Mouse (Mus musculus): ENCODE measurements around the gene Plcb1.

Plcb1 gene

DNA sequence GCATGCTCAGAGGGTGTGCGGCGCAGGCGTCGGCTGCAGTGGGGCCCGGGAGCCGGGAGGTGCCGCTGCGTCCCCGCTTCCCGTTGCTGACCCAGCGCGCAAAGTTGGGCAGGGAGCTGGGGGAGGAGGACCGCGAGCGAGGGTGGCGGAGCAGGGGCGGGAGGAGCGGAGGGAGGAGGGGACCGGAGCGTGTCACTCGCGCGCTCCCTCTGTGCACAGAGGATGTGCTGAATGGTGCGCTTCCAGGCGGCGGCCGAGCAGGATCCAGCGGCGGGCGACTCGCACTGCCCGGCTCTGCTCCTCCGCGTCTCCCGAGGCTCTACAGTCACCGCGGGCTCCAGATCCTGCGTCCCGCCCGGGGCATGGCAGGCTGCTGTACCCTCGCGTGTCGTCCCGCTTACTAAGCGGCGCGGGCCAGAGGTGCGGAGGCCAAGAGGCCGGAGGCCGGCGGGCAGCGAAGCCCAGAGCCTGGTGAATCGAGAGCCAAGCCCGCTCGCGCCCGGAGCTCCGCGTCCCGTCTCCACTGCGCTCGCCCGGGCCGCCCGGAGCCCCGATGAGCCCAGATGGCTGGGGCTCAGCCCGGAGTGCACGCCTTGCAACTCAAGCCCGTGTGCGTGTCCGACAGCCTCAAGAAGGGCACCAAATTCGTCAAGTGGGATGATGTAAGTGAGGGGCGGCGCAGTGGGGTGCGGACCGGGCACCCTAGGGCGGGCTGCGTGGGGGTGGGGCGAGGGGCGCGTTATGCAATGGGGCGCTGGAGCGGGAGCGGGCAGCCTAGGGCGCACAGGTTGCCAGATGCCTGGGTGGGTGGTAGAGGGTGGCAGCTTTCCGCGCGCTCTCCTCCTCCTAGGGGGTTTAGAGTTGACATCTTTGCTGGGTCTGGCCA lies at the start of gene Plcb1:
TSS of gene Plcb1 (plus strand) at position 98 of the 886 bp plus-strand sequence.
- peak; percentile 91 to 94 for DNase-seq

GRCm38 (mm10) chr2:134755537-134755936 lies 30.3 kb upstream of the Plcb1 start:
- no peak for DNase-seq

DNA sequence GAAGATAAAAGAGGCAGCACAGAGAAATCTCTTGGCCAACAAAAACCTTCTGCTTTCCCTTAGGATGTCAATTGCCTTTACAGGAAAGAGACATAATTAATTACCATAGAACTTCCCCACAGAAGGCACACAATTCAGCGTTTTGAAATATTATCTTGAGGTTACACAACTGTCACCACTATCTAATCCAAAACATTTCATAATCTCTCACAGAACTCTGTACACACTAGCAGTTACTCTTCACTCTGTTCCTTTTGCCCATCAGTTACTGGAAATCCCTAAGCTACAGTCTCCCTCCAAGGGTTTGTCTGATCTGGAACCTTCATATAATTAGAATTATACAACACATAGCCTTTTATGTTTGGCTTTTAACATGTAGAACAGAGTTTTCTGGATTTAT lies 29.8 kb upstream of the Plcb1 start:
- no peak for DNase-seq

- no peak for DNase-seq
These were observed 24.8 kb upstream of the Plcb1 start for GRCm38 (mm10) chr2:134761029-134761428.

GRCm38 (mm10) chr2:134763406-134763990 lies 22.4 kb upstream of the Plcb1 start:
- DNase-seq = no peak

GRCm38 (mm10) chr2:134764506-134764905 lies 21.4 kb upstream of the Plcb1 start:
- DNase-seq = no peak

- DNase-seq = peak in 1 of 2 experiments; percentile 28
These were observed 6.0 kb upstream of the Plcb1 start for GRCm38 (mm10) chr2:134779826-134780225.

- DNase-seq = no peak
These were observed 5.6 kb upstream of the Plcb1 start for GRCm38 (mm10) chr2:134780316-134780715.

- DNase-seq = no peak
These were observed 986 bp downstream of the Plcb1 start for GRCm38 (mm10) chr2:134786856-134787250.

- peak in 1 of 2 experiments; percentile 33 for DNase-seq
These were observed 1.6 kb downstream of the Plcb1 start for GRCm38 (mm10) chr2:134787336-134788095.

- no peak for DNase-seq
These were observed 7.1 kb downstream of the Plcb1 start for GRCm38 (mm10) chr2:134792926-134793325.

- DNase-seq = no peak
These were observed 14.4 kb downstream of the Plcb1 start for GRCm38 (mm10) chr2:134800226-134800625.

- DNase-seq = peak; percentile 26 to 56
These were observed 30.5 kb downstream of the Plcb1 start for GRCm38 (mm10) chr2:134816383-134816782.

GRCm38 (mm10) chr2:134817058-134817840 lies 31.4 kb downstream of the Plcb1 start:
- DNase-seq = no peak

DNA sequence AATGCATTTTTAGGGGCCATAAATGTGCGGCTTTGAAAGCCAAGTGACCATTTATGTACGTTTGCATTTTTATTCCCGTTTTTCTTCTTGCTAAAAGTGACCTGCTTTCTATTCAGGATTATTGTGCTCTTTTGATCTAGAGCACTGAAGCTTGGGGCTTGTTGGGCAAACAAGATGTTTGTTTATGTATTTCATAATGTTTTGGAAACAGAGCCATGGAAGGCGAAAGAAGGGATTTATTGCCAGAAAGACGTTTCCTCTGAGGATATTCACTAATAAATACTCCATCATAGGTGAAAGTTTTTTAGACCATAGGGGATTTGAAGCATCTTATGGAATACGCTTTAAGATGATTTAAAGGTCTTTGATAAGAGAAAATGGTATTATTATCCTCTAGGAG lies 35.3 kb downstream of the Plcb1 start:
- DNase-seq = no peak

DNA sequence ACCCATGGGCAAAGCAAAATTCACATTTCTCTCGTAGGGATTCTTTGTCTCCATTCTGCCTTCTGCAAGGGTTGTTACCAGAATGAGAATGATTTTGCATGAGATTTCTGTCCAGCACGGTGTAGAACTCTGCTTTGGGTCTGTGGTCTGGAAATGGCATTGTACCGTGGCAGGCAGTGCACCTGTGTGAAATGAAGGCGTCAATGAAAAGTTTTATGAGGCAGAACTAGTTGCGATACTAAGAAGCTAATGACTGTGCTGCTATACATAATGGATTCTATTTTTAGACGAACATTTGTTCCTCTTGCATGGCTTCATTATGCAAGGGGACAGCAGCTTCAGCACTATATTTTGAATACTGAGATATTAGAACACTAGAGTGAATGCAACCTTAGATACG lies 39.8 kb downstream of the Plcb1 start:
- no peak for DNase-seq

DNA sequence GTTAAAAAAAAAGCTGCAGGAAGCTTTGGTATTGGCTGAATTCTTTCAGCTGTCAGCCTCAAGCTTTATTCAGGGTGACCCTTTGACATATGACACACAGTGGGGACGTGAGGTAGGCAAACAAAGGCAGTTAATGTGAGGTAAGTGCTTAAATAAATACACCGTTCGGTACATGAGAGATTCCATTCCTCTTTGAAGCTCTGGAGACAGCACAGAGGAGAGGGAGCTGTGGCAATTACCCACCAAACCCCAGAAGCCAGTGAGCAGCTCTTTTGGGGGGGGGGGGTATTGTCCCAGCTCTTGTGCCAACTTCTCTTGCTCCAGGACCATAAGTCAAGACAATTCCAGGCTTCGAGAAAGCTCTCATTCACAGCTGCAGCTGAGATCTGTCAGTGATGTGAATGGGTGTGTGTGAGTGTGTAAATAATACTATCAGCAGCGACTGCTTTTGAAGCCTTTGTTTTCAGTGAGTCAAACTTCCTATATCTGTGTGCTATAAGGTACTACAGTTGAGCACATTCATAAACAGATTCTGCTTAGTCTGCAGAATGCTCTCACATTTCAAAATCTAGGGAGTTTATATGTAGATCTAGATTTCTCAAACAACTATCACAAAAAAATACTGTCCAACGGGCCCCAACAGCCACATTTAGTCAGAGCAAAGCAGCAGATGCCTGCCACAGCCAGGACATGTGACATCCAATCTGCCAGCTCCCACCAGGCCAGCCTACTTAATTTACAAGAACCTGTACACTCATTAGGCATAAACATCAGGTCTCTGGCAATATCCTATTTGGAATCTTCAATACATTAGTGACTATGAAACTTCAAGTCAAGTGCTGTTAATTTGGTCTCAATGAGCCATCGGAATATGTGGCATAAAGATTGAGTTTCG lies 40.5 kb downstream of the Plcb1 start:
- peak; percentile 35 to 51 for DNase-seq

DNA sequence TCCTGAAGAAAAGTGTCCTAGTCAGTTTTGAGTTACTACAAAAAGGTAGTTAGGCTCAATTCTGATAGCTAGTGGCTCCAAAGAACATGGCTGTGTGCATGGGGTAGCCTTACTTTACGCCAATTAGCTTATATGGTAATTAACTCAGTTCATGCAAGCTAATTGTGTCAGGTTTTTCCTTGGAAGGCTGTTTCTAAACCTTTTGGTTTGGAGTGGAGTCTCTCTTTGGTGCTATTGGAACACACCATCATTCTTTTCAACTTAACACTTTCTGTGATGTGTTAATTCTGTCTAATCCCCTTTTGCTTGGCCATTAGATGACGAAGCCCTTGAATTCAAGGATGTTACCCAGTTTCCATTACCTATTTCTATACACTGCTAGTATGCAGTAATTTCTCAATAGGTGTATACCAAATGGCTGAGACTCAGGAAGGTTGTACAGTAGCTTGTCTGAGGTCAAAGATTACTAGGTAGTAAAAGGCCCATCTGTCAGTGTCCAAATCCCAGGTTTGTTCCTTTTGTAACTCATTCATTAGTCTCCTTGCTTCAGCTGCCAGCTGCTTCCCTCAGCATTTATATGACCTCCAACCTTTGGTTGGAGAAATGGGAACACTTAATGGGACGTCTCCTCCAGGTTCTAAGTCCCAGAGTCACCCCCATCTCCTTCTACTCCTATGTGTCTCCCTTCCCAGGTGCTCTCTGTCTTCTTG lies 42.1 kb downstream of the Plcb1 start:
- no peak for DNase-seq

DNA sequence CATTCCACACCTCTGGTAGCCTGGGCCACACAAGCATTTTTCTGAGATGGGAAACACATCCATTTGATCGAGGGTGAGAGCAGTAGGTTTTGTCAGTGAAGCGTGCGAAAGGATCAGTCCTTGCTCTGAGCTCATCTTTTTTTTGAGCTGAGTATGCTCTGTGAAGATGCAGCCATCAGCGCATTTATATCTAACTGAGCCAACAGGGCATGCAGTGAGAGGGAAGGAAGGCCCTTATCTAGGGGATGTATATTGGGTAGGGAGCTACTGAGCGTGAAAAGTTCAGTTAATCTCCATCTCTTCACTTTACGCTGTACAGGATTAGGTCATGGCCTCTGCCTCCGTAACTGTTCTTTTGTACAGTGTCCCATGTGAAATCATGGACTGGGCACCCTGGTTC lies 46.0 kb downstream of the Plcb1 start:
- no peak for DNase-seq

GRCm38 (mm10) chr2:134836097-134836496 lies 50.2 kb downstream of the Plcb1 start:
- no peak for DNase-seq

DNA sequence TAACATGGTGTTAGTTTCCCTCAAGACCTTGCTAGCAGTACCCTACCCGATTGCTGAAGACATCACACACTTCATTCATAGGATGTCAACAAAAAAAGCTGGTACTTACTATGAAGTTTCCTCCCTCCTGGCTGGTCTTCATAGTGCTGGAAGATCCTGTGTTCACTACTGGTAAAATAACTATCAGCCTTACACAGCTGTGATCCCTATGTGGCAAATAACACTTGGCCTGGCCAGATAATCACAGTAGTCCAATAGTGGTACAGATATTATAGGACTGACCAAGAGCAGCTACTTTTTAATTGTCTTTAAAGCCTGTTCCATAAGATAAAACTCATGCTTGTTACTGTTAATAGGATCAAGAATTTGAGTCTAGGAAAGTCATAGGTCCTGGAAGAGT lies 52.3 kb downstream of the Plcb1 start:
- no peak for DNase-seq

All from cerebellum, postnatal 25 days (tissue).